Mouse (Mus musculus) limb, embryonic 15.5 days (tissue): ENCODE data around the gene St6galnac4. TPM values are rescaled to one million over a fixed set of nuclear protein-coding genes. Genes with fewer than 3 reads are reported as not detected.

Experiments used
- ATAC-seq: fragments of 200-750 bp; cut with Nextera tagmentation; 2 replicates; pipeline ENCODE4 v1.8.0; 2017; ENCODE audit warnings: low read depth, moderate TSS enrichment; ENCODE audit not compliant: insufficient number of reproducible peaks, low FRiP score, low TSS enrichment
- H3K27ac ChIP-seq: fragments of 300-500 bp; sonication (generic); 2 replicates; pipeline ENCODE4 v1.5.1; 2015; ENCODE audit warnings: moderate library complexity, mild to moderate bottlenecking, inconsistent platforms
- H3K27me3 ChIP-seq: fragments of 300-500 bp; sonication (generic); 2 replicates; pipeline ENCODE4 v1.6.1; 2015; ENCODE audit warnings: inconsistent platforms
- H3K36me3 ChIP-seq: fragments of 300-500 bp; sonication (generic); 2 replicates; pipeline ENCODE4 v1.6.1; 2015; ENCODE audit warnings: inconsistent platforms
- H3K4me1 ChIP-seq: fragments of 300-500 bp; sonication (generic); 2 replicates; pipeline ENCODE4 v1.6.1; 2015; ENCODE audit warnings: inconsistent platforms
- H3K4me2 ChIP-seq: fragments of 300-500 bp; sonication (generic); 2 replicates; pipeline ENCODE4 v1.6.1; 2015; ENCODE audit warnings: mild to moderate bottlenecking, inconsistent platforms
- H3K4me3 ChIP-seq: fragments of 300-500 bp; sonication (generic); 2 replicates; pipeline ENCODE4 v1.5.1; 2015; ENCODE audit warnings: mild to moderate bottlenecking, inconsistent platforms
- H3K9ac ChIP-seq: fragments of 300-500 bp; sonication (generic); 2 replicates; pipeline ENCODE4 v1.6.1; 2015; ENCODE audit warnings: inconsistent platforms
- H3K9me3 ChIP-seq: fragments of 300-500 bp; sonication (generic); 2 replicates; pipeline ENCODE4 v1.6.1; 2016; ENCODE audit warnings: inconsistent platforms
- WGBS: fragments of 180-500 bp; shearing (Covaris S2); methylation state at CpG from one replicate; pipeline ENCODE4 v1.1.7; 2015; 5-methylcytosine and 5-hydroxymethylcytosine counted together
- polyA plus RNA-seq: library from polyadenylated mRNA; unstranded; fragments of >200 nt; fragmentation: Nextera tagmentation; extraction: Ambion mirVana; gene quantifications from 2 replicates; pipeline ENCODE4 v1.2.1, GENCODE M21; 2015

The St6galnac4 gene
- polyA plus RNA-seq, 1 experiment from 2014 or later, result 33.8 TPM

- H3K4me3 ChIP-seq, result peak overlapping the region; percentile 74
- peak overlapping the region; percentile 73 for H3K9ac ChIP-seq
- peaks cover 56% of the 10 kb centered on the region for H3K4me1 ChIP-seq
- peak; percentile 81 for ATAC-seq
- WGBS, result 12% methylated on average over 51 of the region's 55 CpGs
- no peaks in the 10 kb centered on the region for H3K36me3 ChIP-seq
- H3K4me2 ChIP-seq, result peak overlapping the region; percentile 86
- H3K9me3 ChIP-seq, result no peaks in the 10 kb centered on the region
- no peaks in the 10 kb centered on the region for H3K27me3 ChIP-seq
- peak overlapping the region; percentile 75 for H3K27ac ChIP-seq
Measured at GRCm38 (mm10) chr2:32606161-32607142, 19.6 kb downstream of the St6galnac4 start.

GRCm38 (mm10) chr2:32607262-32607947 lies 20.5 kb downstream of the St6galnac4 start:
- 6% methylated on average over 34 of the region's 34 CpGs for WGBS
- peak; percentile 22; the same call in 1 of the 2 replicates for ATAC-seq
- no peaks in the 10 kb centered on the region for H3K9me3 ChIP-seq

GRCm38 (mm10) chr2:32608141-32608777 lies 21.4 kb downstream of the St6galnac4 start:
- Histone ChIP-seq H3K4me1 (peaks cover 47% of the 10 kb centered on the region), H3K36me3 (no peaks in the 10 kb centered on the region; the same call in 1 of the 2 replicates), H3K4me2 (peak overlapping the region; percentile 86), H3K9me3 (no peaks in the 10 kb centered on the region), H3K27me3 (no peaks in the 10 kb centered on the region), H3K27ac (peak overlapping the region; percentile 75), H3K9ac (no peak overlapping the region), H3K4me3 (peak overlapping the region; percentile 74)
- ATAC-seq, result no peak
- WGBS, result 7% methylated on average over 25 of the region's 25 CpGs

More at GRCm38 (mm10) chr2:32607262-32607947, 20.5 kb downstream of the St6galnac4 start:
- peak overlapping the region; percentile 75 for H3K27ac ChIP-seq
- peak overlapping the region; percentile 74 for H3K4me3 ChIP-seq
- peak overlapping the region; percentile 73 for H3K9ac ChIP-seq
- peak overlapping the region; percentile 86 for H3K4me2 ChIP-seq
- no peaks in the 10 kb centered on the region; the same call in 1 of the 2 replicates for H3K36me3 ChIP-seq
- no peaks in the 10 kb centered on the region for H3K27me3 ChIP-seq
- H3K4me1 ChIP-seq, result peaks cover 48% of the 10 kb centered on the region

- peaks cover 3% of the 10 kb centered on the region; the same call in 1 of the 2 replicates for H3K36me3 ChIP-seq
- H3K4me1 ChIP-seq, result peaks cover 47% of the 10 kb centered on the region
- no peaks in the 10 kb centered on the region for H3K27me3 ChIP-seq
- peak overlapping the region; percentile 75 for H3K27ac ChIP-seq
- 47% methylated on average over 18 of the region's 18 CpGs for WGBS
- peak overlapping the region; percentile 74 for H3K4me3 ChIP-seq
- H3K9me3 ChIP-seq, result no peaks in the 10 kb centered on the region
- peak overlapping the region; percentile 86 for H3K4me2 ChIP-seq
- ATAC-seq, result no peak
- H3K9ac ChIP-seq, result no peak overlapping the region
Measured at GRCm38 (mm10) chr2:32608778-32609435, 22.0 kb downstream of the St6galnac4 start.

- Histone ChIP-seq H3K4me2 (peak overlapping the region; percentile 55), H3K27ac (peak overlapping the region; percentile 28), H3K27me3 (no peaks in the 10 kb centered on the region), H3K36me3 (peaks cover 15% of the 10 kb centered on the region), H3K4me1 (peaks cover 47% of the 10 kb centered on the region), H3K9me3 (no peaks in the 10 kb centered on the region), H3K9ac (0 out of 2 replicates have a peak overlapping the region, but pooled peaks have one; percentile 14), H3K4me3 (peak overlapping the region; percentile 40)
- ATAC-seq, result no peak
- 16% methylated on average over 22 of the region's 23 CpGs for WGBS
Measured at GRCm38 (mm10) chr2:32610610-32611229, 23.8 kb downstream of the St6galnac4 start.

GRCm38 (mm10) chr2:32612274-32612673 lies 25.4 kb downstream of the St6galnac4 start:
- WGBS, result 69% methylated on average over 26 of the region's 26 CpGs
- Histone ChIP-seq H3K4me1 (peaks cover 38% of the 10 kb centered on the region), H3K27me3 (no peaks in the 10 kb centered on the region), H3K9ac (no peak overlapping the region), H3K4me2 (no peak overlapping the region), H3K9me3 (0 out of 2 replicates have a peak, but pooled peaks cover under 1% of the 10 kb centered on the region), H3K27ac (no peak overlapping the region), H3K4me3 (no peak overlapping the region), H3K36me3 (peaks cover 26% of the 10 kb centered on the region)
- ATAC-seq, result no peak

- no peaks in the 10 kb centered on the region for H3K27me3 ChIP-seq
- 0 out of 2 replicates have a peak, but pooled peaks cover 3% of the 10 kb centered on the region for H3K9me3 ChIP-seq
- H3K4me1 ChIP-seq, result peaks cover 31% of the 10 kb centered on the region
- no peak overlapping the region for H3K4me2 ChIP-seq
- ATAC-seq, result no peak
- peaks cover 43% of the 10 kb centered on the region for H3K36me3 ChIP-seq
- no peak overlapping the region for H3K27ac ChIP-seq
- H3K4me3 ChIP-seq, result no peak overlapping the region
- 95% methylated on average over 1 of the region's 1 CpGs for WGBS
- H3K9ac ChIP-seq, result no peak overlapping the region
Measured at GRCm38 (mm10) chr2:32617109-32617508, 30.2 kb downstream of the St6galnac4 start.

- peaks cover 43% of the 10 kb centered on the region for H3K36me3 ChIP-seq
- no peak overlapping the region for H3K4me3 ChIP-seq
- WGBS, result 94% methylated on average over 4 of the region's 4 CpGs
- no peak for ATAC-seq
- peaks cover 31% of the 10 kb centered on the region for H3K4me1 ChIP-seq
- H3K27me3 ChIP-seq, result no peaks in the 10 kb centered on the region
- no peak overlapping the region for H3K9ac ChIP-seq
- H3K27ac ChIP-seq, result no peak overlapping the region
- no peak overlapping the region for H3K4me2 ChIP-seq
- 0 out of 2 replicates have a peak, but pooled peaks cover 3% of the 10 kb centered on the region for H3K9me3 ChIP-seq
Measured at GRCm38 (mm10) chr2:32617601-32618000, 30.7 kb downstream of the St6galnac4 start.

GRCm38 (mm10) chr2:32618051-32618450 lies 31.2 kb downstream of the St6galnac4 start:
- Histone ChIP-seq H3K27me3 (no peaks in the 10 kb centered on the region), H3K4me1 (peaks cover 31% of the 10 kb centered on the region), H3K9me3 (0 out of 2 replicates have a peak, but pooled peaks cover 3% of the 10 kb centered on the region), H3K4me3 (no peak overlapping the region), H3K36me3 (peaks cover 43% of the 10 kb centered on the region), H3K27ac (no peak overlapping the region), H3K4me2 (no peak overlapping the region), H3K9ac (no peak overlapping the region)
- 65% methylated on average over 9 of the region's 9 CpGs for WGBS
- ATAC-seq, result no peak

- Histone ChIP-seq H3K4me2 (no peak overlapping the region), H3K9me3 (0 out of 2 replicates have a peak, but pooled peaks cover 3% of the 10 kb centered on the region), H3K9ac (no peak overlapping the region), H3K27me3 (no peaks in the 10 kb centered on the region), H3K4me1 (peaks cover 49% of the 10 kb centered on the region), H3K27ac (peak overlapping the region; percentile 69), H3K4me3 (no peak overlapping the region), H3K36me3 (peaks cover 28% of the 10 kb centered on the region)
- ATAC-seq, result peak; percentile 22; the same call in 1 of the 2 replicates
- 22% methylated on average over 4 of the region's 4 CpGs for WGBS
Measured at GRCm38 (mm10) chr2:32620682-32621516, 34.0 kb downstream of the St6galnac4 start.
